Mouse (Mus musculus): ENCODE data around the gene Iqcg. TPM values are rescaled to one million over a fixed set of nuclear protein-coding genes. Genes with fewer than 3 reads are reported as not detected.
A peak's percentile ranks its signal among the peaks of the same experiment; 100 is the strongest.
"Not testable (repeated sequence)": the region's sequence is repeated elsewhere in the genome, so short reads cannot be mapped to it uniquely, and the experiment has no call there.

The Iqcg gene
- 1 to 10 TPM in 1 of 4 experiments, under 1 TPM in 3; 0.31 to 1.6 (median 0.45) TPM for total RNA-seq (2022)

DNA sequence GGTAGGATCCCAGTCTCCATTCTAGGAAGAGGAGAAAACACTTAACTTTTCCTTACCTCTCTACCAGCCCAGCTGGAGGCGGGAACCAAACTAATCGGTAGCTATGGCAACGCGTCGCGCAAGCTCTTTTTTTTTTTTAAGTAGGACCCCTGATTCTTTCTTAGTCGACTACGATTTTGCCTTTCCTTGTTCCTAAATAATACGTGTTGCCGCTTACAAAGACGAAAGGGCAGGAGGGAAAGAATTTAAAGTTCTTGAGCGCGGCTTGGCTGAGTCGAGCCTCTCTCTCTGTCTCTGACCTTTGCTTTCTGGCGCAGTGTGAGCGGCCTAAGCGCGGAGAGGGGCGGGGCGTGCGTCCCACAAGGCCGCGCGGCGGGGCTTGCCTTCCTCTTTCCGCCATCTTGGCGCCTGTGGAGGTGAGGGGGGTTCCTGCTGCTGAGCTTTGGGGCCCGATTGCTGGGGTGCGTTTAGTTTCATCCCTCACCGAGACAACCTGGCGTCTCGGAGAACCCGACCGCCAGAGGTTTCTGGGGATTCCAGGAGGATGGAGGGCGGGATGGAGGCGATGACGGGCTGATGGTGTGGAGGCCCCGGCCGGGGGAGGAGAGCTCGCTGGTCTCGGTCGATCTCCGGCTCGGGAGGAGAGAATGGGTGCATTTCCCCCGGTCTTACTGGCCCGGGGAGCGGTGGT is at the start of gene Iqcg, which contains the start of gene Rpl35a:
Gene Iqcg (minus strand): TSS at position 124 of the 691 bp plus-strand sequence.
Gene Rpl35a (plus strand): TSS at position 359 of the 691 bp plus-strand sequence.
- peak; percentile 91 for DNase-seq (ENCODE audit: low spot score)

DNA sequence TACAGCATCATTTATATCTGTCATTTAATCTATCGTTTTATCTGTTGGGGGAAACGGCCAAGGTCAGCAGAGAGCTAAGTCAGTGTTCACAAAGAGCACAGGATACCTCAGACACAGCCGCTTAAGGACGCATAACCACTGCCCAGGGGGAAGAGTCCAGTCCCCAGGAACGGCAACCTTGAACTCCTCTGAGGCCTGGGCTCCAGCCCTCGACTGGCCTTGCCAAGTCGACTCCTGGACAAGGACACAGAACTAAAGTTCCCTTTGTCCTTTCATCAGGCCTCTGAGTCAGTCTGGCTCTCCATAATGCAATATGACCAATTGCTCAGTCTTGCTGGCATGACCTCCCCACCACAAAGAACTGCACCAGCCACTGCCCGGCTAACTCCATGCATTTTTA is 29.6 kb upstream of the Iqcg start:
- no peak for DNase-seq (ENCODE audit: low spot score)

DNA sequence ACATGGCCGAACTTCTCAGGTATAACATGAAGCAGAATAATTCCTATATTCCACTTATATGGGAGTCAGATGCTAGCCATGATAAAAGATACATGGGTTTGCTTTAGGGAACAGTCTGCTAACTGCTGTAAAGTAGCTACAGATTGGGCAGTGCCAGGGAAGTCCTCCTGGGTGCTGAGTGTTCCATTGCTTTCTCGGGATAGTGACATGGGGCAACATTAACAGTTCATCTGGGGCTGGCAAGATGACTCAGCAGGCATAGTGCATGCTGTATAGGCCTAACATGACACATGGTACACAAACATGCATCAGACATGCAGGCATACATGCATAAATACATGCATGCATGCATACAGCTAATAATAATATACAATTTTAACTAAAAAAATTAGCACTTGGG is 28.0 kb upstream of the Iqcg start:
- DNase-seq (ENCODE audit: low spot score), result no peak

DNA sequence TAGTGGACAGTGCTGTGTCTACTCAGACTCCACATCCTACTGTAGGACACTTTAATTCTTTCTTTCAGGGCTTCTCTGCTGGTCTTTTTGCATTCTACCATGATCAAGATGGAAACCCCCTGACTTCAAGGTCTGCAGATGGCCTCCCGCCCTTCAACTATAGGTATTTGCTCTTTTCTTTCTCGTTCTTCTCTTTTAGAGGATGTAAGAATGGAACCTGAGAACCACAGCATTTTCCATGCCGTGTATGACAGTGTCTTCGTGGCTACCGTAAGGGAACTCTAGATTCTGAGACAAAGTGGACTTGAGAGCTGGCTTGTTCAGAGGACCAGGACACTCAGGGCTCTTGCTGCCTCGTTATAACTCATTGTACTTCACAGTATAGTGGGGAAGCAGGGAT is 26.9 kb upstream of the Iqcg start:
- no peak for DNase-seq (ENCODE audit: low spot score)

DNA sequence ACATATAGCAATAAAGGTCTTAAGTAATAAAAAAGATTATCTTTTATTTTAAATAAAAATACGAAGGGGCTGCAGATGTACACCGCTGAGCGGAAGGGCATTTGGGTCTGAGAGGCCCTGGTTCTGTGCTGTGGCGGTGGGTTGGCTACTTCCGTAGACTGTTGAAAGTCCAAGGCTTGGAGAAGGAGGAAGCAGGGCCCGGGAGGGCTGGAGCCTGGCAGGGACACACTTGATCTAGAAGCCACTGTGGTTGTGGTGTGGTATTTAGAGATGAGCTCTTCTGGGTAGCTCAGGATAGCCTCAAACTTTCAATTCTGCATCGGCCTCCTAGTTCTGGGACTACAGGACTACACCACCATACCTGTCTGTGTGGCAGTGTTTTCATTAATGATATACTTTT is 24.0 kb upstream of the Iqcg start:
- DNase-seq (ENCODE audit: low spot score), result no peak

DNA sequence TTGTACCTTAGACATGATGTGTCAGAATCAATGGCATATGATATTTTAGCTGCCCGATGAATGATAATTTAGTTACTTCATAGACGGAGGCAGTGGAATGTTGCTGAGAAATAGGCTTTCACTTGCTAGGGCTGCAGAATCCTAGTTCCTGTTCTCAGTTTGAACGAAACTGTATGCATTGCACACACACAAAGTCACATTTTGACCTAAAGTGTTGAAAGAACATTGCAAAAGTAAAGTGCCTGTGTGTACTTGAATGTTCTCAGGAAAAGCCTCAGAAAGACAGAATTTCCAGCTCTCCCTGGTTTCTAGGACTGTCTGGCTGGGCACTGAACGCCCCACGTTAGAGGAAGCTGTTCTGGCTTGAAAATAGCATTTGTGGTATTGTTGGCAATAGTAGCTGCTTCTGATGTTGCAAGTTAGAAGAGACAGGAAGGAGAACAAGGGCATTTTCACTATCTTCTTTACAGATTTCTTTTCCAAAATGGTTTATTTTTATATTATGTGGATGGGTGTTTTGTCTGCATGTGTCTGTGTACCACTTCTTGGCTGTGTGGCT is 21.1 kb upstream of the Iqcg start:
- DNase-seq (ENCODE audit: low spot score), result no peak

DNA sequence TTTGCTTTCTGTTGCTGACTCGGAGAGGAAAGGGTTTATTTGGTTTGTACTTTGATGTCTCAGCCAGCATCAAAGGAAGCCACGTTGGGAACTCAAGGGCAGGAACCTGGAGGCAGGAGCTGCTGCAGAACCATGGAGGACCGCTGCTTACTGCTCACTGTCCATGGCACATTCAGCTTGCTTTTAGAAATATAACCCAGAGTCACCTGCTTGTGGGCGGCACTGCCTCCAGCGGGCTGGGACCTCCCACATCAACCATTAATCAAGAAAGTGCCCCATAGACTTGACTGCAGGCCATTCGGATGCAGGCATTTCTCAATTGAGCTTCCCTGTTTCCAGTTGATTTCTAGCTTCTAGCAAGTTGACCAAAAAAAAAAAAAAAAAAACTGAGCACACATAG is 20.1 kb upstream of the Iqcg start:
- DNase-seq (ENCODE audit: low spot score), result no peak

DNA sequence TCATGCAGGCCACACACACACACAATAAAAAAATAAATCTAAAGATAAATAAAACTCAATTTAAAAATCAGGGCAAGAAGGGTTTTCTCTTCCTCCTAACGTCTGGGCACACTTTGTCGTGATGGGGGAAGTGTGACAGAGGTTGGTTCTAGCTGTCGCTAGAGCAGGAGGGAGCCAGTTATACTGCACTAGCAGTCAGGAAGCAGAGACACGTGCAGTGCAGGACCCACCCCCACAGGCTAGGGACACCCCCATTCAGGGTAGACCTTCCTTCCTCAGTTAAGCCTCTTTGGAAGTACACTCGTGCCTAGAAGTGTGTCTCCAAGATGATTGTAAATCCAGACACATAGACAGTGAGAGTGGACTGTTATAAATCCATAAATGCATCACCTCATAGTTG is 18.9 kb upstream of the Iqcg start:
- no peak for DNase-seq (ENCODE audit: low spot score)

DNA sequence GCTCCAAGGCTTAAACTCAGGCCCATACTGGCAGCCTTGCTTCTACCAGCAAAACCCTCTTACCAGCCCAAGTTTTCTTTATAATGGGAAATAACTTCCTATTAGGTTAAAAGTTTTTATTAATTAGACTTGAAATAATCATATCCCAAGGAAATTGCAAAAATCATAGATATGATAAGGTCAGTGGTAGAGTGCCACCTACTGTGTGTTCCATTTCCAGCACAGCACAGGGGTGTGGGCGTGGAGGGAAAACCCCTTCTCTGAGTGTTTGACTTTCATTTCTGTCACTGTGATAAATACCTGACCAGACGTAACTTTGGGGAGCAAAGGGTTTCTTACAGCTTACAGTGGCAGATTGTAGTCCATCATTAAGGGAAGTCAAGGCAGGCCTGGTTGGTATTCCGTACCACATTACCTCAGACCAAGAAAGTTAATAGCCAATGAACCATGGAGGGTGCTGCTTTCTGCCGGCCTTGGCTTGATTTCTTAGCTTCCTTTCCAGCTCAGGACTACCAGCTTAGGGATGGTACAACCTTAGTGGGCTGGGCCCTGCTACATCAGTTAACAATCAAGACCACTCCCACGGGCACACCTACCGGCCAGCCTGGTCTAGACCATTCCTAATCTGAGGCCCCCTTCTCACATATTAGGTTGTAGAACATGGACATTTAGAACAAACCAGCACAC is 17.0 kb upstream of the Iqcg start:
- DNase-seq (ENCODE audit: low spot score), result no peak

DNA sequence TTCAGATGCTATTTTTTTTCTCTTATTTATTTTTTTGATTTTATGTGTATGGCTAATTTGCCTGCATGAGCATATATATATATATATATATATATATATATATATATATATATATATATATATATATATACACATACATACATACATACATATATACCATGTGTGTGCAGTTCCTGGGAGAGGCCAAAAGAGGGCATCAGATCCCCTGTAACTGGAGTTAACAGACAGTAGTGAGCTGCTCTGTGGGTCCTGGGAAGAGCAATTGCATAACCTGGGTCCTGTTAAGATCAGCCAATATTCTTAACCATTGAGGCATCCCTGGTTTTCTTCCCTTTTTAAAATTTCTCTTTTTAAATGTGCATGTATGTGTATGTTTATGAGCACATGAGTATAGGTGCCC is 14.9 kb upstream of the Iqcg start:
- no peak for DNase-seq (ENCODE audit: low spot score)

DNA sequence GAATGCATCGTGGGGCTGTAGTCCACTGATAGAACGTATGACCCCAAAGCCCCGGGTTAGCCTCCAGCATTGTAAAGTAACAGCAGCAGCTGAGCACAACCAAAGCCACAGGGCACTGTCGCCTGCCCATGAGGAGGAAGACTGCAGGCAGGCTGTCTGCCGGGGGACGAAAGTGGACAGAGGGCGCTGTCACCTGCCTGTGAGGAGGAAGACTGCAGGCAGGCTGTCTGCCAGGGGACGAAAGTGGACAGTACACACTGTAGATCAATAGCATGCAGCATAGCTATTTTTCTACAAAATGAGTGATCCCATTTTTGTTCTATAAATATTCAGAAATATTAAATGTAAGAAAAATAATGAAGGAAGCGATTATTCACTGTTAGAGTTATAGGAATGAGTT is 8.6 kb upstream of the Iqcg start:
- DNase-seq (ENCODE audit: low spot score), result no peak

DNA sequence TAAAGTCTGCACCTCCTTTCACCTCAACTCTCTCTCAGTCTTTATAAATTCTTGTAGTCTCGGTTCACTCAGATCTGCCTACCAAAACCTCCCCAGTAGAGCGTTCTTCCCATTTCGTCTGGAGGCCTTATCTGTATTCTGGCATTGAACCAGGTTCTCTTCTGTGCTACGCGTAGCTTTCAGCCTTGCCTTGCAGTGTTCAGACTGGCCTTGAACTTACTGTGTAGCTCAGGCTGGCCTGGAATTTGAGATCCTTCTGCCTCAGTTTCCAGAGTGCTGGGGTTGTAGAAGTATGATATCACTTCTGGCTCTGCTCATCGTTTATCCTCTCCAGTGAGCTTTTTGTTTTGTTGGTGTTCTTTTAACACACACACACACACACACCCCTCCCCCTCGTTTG is 7.2 kb upstream of the Iqcg start:
- DNase-seq (ENCODE audit: low spot score), result no peak

DNA sequence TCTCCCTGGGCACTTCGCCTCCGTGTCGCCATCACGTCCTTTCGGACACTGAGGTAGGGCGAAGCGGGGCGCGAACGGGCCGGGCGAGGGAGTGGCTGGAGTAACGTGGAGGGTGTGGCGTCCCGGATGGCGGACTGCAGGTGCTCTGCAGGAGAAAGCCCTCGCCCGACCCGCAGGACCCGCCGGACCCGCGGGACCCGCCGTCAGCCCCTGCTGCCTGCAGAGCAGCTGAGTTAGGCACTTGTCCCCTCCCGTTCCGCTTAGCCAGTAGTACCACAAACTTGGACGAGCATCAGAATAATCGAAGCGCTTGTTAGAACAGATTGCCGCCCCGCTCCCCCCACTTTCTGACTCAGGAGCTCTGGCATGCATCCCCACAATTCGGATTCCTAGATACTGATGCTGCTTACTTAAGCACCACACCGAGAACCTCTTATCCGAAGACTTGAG is 6.7 kb upstream of the Iqcg start:
- DNase-seq (ENCODE audit: low spot score), result peak; percentile 16

DNA sequence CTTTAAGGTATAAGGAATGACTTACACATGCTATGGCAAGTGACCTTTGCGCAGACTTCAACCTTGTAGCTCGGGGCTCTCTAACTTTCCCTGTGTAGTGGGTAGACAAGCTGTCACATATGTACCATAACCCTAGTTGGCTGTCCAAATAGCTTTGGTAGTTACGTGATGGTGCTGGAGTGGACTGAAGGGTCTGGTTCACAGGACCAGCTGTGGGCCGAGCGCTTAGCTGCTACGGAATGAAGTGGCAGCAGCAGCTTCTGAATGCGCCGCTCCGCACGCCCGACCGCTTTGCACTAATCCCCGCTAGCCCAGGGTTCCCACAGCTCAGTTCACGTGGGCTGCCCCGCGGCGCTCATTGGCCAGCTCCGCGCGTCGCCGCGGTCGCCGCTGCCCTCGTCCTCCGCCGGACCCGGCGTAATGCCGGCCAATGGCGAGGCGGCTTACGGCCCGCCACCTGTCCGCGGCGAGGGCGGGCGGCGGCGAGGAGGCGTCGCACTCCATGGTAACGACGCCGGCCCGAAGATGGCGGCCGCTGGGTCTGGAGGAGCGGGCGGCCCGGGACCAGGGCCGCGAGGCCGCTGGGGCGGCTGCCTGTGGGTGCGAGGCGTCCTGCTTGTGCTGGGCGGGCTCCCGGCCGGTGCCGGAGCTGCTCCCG is 6.1 kb upstream of the Iqcg start, which contains the start of gene Lmln:
Gene Lmln (plus strand): TSS at position 498 of the 658 bp plus-strand sequence.
- peak; percentile 85 for DNase-seq (ENCODE audit: low spot score)

DNA sequence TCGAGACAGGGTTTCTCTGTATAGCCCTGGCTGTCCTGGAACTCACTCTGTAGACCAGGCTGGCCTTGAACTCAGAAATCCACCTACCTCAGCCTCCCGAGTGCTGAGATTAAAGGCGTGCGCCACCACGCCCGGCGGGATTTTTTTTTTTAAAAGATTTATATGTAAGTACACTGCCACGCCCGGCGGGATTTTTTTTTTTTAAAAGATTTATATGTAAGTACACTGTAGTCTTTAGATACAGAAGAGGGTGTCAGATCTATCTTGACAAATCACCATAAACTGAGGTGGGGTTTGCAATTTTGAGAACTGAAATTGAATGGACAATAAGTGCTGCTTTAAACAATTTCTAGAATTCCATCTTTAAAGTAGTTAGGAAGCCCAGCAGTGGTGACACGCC is 5.4 kb upstream of the Iqcg start:
- DNase-seq (ENCODE audit: low spot score), result no peak

DNA sequence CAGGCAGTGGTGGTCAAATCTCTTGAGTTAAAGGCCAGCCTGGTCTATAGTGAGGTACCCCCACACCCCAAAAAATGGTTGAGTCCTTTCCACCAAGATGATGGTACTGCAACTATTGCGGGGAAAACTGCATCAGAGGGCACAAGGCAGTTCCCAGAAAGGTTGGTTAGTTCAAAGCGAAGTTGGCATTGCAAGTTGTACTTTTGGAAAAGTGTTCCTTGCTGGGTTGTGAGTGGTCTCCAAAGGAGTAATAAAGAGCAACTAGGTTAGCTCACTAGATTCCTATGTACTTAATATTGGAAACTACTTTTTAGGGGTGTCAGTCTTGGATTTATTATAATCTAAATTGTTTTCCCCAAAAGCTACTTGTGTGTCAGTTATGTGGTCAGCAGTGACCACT is 4.9 kb upstream of the Iqcg start:
- DNase-seq (ENCODE audit: low spot score), result no peak

DNA sequence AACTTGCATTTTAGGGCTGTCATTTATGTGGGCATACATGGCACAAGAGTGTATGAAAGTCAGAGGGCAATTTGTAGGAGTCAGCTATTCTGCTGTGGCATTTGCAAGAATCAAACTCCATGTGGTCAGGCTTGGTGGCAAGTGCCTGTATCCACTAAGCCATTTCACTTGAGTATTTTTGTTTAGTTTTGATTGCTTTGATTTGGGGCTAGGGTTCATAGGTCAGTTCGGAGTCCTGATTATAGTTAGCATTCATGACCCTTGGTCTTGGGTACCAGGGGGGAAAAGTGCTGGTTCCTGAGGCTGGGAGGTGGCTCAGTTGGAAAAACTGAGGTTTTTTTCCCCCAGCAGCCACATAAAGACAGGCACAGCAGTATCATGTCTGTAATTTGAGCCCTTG is 3.5 kb upstream of the Iqcg start:
- no peak for DNase-seq (ENCODE audit: low spot score)

DNA sequence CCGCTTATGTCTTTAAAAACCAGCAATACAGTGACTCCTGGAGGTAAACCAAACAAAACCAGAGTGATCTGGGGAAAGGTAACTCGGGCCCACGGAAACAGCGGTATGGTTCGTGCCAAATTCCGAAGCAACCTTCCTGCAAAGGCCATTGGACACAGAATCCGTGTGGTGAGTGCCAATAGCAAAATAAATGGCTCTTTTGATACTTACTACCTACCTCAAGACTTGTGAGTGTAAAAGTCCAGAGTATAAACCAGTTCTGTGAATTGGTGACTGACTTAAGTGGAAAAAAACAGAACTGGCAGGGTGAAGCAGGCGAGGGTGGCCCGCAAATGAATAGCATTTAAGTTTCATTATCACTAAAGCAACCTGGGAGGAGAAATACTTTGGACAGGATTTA is 2.6 kb upstream of the Iqcg start:
- DNase-seq (ENCODE audit: low spot score), result not testable (repeated sequence)

DNA sequence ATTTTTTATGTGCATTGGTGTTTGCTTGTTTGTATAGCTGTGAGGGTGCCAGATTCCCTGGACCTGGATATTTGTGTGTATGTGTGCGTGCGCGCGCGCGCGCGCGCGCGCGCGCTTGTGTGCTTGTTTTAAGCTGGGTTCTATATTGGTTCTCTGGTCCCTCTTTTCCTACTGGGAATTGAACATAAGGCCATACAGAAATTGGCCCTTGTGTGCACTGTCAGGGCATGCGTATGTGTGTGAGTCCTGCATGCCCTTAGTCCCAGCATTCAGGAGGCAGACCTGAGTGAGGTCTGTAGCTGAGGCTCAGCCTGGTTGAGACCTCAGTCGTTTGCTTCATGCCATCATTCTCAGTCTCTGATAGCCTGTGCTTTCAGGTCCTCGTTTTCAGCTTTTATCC is 2.0 kb upstream of the Iqcg start:
- DNase-seq (ENCODE audit: low spot score), result no peak

DNA sequence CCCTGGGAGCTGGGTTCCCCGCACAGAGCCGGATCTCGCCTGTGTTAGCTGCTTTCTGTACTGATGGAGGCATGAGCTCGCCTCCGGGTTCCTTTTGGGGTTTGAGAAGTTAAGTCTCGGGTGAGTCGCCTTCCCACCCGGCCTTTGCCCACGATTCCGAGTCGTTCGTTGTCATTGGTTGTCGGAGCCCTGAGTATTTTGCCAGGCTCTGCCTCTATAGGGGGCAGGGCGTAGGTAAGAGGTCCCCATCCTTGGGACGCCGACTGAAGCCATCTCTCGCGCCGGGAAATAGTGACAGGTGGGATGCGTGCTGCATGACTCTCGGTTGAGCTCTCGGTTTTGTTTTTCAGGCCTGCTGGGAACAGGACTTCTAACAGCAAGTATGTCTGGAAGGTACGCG is 768 bp upstream of the Iqcg start:
- DNase-seq (ENCODE audit: low spot score), result no peak

DNA sequence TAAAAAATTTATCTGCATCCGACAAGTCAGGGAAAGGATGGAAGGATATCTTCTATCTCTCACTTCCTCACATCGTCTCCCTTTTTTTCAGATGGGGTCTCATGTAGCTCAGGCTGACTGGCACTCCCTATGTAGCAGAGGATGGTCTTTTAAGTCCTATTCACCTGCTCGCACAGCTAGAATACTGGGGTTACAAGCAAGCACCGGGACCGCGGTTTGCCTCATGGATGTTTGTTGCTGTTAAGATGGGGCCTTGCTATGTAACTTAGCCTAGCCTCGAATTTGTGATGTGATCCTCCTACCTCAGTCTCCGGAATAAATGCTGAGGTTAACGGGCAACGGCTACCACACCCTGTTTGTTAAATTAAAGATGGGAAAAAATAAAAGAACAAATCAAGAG is 363 bp downstream of the Iqcg start:
- DNase-seq (ENCODE audit: low spot score), result no peak

DNA sequence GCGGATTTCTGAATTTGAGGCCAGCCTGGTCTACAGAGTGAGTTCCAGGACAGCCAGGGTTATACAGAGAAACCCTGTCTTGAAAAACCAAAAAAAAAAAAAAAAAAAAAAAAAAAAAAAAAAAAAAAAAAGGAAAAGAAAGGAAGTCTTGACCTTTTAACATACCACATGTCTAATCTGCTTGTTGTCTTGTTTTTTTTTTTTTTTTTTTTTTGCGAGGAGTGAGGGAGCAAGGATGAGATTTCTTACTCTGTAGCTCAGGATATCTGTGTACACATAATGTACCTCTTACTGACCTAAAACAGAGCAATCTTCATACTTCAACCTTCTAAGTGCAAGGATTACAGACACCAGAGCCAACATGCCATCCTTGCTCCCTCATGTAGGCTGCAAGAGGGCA is 1.1 kb downstream of the Iqcg start:
- DNase-seq (ENCODE audit: low spot score), result not testable (repeated sequence)
